Mouse (Mus musculus) thymus, adult 18-20 months (tissue): Measurements from ENCODE around the gene Cdk9.

Experiments
- DNase-seq, 2 experiments: peaks; one replicate each; pipeline ENCODE4 v3.0.0; 2022; ENCODE audit warnings: mixed read lengths in 2 of 2

The Cdk9 gene

DNA sequence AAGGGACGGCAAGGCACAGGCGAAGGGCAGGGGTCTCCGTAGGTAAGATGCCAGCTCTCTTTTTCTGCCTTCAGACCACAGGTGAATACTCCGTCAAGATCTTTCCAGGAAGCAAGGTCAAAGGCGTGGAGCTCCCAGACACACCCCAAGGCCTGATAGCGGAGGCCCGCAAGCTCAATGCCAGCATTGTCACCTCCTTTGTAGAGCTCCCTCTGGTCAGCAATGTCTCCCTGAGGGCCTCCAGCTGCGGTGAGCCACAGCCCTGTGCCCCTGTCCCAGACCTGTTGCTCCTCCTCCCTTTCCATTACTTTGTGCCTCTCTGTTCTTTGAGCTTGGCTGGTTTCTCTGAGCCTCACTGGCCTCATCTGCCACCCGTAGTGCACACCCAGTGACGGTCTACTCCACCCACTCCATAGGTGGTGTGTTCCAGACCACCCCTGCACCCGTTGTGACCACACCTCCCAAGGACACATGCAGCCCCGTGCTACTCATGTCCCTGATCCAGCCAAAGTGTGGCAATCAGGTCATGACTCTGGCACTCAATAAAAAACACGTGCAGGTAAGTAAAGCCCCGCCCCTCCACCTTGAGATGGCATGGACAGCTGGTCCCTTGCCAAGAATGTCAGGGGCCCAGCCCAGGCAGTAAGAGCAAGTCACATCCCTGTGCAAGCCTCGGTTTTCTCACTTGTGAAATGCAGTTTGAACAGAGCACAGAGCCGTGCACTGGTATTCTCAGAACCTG lies 39.5 kb downstream of the Cdk9 start:
- no peak for DNase-seq

DNA sequence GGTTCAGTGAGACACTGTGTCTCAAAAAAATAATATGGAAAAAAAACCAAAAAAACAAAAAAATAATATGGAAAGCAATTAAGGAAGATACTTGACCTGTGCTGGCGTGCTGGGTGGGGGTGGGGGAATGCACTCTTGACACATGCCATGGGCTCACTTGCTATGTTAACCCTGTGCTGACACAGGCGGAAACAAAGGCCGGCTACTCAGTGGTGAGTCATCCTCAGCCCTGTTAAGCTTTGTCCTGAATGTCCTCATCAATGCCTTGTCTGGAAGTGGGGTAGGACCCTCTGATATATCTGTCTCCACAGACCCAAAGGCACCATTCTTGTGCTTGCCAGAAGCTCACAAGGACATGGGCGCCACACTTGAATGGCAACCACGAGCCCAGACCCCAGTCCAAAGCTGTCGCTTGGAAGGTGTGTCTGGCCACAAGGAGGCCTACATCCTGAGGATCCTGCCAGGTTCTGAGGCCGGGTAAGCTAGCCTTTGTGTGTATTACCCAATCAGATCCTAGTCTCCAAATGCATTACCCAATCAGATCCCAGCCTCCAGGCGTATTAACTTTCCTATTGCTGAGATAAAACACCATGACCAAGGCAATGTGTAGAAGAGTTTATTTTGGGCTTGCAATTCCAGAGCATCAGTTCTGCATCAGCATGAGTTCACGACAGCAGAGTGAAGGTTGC lies 40.8 kb downstream of the Cdk9 start:
- DNase-seq = no peak

DNA sequence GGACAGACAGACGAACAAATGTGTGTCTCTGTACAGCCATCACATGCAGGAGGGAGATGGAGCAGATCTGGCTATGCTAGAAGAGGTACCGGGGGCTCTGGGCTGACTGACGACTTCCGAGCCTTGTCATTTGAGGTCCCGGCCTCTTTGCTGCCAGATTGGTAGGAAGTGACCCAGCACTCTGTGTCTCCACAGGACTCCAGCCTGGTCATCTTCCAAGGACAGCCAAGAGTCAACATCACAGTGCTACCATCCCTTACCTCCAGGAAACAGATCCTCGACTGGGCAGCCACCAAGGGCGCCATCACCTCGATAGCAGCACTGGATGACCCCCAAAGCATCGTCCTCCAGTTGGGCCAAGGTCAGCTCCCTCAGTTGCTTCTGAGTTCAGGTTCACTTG lies 41.7 kb downstream of the Cdk9 start:
- no peak for DNase-seq

DNA sequence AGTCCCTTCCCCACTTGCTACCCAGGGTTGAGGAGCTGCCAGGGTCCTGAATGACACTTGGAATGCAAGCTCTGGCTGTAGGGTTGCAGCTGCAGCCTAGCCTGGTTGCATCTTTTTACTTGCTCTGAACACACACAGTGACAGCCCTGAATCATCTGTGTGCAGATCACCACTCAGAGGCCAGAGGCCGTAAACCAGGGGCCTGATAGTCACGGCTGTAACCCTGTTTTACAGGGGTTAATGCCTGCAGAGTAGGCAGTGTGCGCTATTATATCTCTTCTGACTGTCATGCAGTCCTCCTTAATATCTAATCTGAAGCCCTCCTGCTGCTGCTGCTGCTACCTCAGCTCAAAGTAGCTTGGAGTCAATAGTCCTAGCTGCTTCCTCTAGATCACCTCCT lies 43.0 kb downstream of the Cdk9 start:
- DNase-seq = no peak

DNA sequence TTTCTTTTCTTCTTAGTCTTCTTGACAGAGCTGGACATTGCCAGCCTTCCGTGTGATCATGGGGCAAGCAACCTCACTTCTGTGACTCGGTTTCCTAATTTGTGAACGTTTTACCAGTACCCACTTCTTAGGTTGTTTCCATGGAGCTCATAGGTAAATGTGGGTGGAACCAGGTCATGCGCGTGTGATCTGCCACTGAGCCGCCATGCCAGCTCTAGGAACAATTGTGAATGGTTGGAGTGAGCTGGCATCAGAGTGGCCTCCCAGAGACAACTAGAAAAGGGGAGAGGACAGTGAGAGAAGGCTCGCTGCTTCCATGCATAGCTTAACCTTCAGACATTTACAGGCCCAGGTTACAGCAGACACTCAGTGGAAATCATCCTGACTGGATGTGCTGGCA lies 44.7 kb downstream of the Cdk9 start:
- DNase-seq = no peak

- no peak for DNase-seq
Observed at GRCm38 (mm10) chr2:32667775-32668174, 45.1 kb downstream of the Cdk9 start.

GRCm38 (mm10) chr2:32665853-32666252 lies 47.0 kb downstream of the Cdk9 start:
- no peak for DNase-seq

DNA sequence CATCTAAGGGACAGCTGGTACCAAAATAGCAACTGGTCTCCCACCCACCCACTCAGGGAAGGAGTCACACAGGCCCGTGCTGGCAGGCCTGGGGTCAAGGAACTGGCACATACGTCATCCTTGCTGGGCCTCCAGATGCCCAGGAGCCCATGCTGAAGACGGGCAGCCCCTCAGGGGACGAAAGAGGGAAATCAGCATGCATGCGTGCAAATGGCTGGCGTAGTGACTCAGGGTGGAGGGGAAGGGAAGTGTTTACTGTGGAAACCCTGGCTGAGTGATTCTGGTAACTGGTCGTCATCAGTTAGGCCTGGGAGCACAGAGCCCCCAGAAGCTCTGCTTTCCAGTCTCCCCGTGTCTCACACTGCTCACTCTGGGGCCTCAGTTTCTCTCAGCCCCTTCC lies 47.5 kb downstream of the Cdk9 start:
- no peak for DNase-seq

GRCm38 (mm10) chr2:32662291-32662690 lies 50.6 kb downstream of the Cdk9 start:
- no peak for DNase-seq

DNA sequence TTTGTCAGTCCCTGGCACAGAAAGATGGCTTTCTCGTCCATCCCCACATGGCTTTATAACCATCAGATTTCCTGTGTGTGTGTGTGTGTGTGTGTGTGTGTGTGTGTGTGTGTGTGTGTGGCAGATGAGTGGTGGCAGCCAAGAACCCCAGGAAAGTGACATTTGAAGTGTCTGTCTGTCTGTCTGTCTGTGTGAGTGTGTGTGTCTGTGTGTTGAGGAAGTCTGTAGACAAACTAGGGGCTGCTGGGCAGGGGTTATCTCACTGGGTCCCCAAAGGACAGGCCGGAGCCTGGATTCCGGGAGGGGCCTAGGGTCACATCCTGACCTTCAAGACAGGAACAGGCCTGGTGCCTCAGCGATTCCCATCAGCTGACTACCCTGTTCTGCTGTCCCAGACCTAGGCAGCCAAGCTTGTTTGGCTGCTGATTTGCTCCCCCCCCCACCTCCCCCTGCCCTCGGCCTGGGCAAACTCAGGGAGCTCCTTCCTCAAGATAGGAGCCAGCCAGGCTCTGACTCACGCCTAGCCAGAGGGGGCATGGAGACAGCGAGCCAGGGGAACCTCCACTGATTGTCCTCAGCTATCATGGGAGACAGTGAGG lies 51.3 kb downstream of the Cdk9 start:
- no peak for DNase-seq

DNA sequence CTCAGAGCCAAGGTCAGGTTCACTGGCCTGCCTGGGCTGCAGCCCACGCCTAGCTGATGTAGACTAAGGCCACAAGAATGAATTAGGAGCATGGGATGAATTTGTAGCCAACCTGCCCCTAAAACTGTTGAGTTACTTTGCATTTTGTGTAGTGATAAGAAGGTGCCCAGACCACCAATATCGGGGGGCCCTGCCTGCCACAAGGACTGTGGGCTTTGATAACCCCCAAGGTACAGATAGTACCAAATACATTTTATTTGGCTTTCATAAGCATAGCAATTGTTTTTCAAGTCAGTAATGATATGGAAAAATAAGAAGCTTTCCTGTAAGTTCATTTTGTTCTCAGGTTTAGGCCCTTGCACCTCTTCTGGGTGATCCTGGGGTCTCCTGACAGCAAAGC lies 54.0 kb downstream of the Cdk9 start:
- no peak for DNase-seq

GRCm38 (mm10) chr2:32655826-32656225 lies 57.0 kb downstream of the Cdk9 start:
- DNase-seq = no peak
